Mouse (Mus musculus) MN1 (cell line): ENCODE results near the gene Dab1.
A peak's percentile ranks its signal among the peaks of the same experiment; 100 is the strongest.

Source experiments
- DNase-seq: peaks from one replicate; pipeline ENCODE4 v3.0.0-alpha.2; 2016; ENCODE audit warnings: low spot score

Gene Dab1

DNA sequence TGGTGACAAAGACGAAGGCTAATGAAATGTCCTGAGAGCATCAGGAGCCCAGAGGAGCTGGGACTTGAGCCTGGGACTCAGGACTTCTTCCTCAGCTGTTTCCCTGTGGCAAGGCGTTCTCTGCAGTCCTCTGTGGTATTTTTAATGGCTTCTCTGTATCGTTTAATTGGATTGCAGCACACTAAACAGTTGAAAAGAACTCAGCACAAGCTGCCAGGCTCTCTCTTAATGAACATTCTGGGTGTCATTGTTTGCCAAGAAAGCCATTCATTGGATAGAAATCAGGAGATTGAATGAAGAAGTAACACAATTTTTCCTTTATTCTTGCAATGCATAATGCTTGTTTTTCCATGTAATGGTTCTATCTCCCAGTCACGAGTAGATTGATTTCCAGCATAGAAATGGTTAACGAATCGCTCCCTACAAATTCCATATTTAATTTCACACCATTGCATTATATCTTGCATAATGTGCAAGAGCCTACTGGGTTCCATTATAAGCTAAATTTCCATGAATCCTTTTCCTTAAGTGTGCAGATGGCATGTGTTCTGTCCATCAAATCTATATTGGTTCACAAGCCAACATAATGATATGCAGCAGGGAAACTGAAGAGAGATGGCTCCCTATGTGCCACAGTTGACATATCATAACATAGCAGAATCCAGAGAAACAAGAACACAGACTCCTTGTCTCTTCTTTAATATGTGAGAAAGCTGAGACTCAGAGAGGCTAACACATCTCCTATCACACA is 650.4 kb downstream of the Dab1 start:
- no peak for DNase-seq

DNA sequence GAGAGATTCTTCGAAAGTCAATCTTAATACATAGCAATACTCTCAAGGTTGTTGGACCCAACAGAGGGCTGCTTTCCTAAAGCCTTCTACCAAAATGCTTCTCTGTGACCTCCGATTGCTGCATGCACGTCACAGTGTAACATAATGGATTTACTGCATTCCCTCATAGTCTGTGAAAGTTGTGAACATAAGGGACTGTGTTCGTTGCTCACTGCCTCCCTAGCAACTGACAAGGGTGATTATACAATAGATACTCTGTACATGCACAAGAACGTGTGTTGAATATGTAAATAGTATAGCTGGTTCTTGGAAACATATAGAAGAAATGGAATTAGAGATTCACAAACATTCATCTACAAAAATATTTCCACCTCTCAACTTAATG is 651.0 kb downstream of the Dab1 start:
- no peak for DNase-seq

DNA sequence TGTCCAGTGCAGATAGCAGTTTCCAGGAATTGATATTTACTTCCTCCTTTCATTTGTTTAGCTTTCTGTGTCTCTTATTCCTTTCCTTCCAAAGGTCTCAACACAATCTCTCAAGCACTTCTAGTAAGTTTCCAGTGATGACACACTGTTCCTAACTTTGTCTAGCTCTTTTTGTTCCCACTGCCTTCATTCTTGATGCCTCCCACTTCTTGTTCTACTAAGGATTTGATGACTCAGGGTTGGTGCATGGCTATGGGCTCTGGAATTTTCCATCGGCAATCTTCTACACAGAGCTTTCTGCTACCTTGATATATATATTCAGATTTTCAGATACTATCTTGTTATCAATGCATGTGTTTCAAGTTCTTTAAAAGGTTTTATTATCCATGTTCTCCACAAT is 656.1 kb downstream of the Dab1 start:
- no peak for DNase-seq

DNA sequence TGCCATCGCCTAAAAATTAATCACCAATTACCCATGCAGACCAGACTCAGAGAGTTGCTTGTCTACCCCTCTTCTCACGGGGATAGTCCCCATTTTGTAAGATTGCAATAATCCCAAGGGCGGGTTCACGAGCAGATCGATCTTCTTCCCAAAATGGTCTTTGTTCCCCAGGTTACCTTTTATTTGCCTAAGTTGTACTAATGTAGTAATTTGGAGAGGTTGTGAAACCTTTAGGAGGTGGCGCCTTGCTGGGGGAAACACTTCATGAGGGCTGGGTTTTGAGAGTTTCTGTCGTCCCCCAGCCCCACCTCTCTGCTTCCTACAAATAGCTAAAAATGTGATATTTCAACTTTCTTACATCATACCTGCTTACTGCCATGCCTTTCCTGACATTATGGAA is 657.8 kb downstream of the Dab1 start:
- DNase-seq = no peak

DNA sequence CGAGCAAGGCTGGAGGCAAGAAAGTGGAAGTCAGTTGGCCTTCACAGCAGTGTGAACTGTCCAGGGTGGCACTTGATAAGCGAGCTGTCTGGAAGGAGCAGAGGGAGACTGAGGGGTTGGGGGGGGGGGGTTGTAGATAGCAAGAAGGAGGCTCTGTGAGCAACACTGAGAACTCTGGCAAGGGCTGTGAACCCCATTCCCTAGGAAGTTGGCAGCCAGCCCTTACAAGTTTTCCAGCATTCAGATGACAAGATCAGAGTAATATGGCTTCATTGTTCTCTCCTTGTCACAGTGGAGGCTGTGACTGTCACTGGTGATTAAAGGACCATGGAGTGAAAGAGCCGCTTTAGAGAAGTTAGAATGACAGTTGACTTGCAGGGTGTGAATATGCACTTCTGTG is 662.4 kb downstream of the Dab1 start:
- DNase-seq = no peak

DNA sequence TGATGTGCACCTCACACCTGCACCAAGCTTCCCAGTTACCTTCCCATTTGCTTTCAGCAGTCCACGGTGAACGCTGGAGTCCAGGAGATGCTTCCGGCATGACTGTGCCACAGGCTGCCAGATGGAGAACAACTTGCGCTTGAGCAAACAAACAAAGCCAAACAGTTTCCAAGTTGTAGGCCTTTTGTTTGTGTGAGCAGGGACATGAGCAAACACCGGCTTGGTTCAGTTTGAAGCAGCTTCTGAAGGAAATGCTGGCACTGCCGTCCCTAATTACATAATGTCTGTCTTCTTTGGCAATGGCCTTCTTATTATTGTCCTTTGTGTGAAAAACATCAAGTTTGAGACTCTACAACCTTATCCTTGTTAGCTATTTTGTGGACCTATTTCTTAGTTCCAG is 664.7 kb downstream of the Dab1 start:
- no peak for DNase-seq

DNA sequence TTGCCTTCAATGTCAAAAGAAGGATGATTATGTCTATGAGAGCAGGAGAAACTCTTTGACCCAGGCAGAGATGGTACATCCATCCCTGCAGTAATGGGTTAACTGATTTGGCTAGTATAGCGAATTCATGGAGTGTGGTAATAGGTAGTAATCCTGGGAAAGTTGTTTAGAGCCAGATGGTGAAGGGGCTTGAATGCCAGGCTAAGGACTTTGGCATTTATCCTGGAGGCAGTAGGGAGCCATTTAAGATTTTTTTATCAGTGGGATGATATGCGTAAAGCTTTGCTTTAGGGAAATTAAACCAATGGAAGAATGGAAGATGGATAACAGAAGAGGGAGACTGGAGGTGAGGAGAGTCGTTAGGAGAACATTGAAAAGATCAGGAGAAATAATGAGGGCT is 669.2 kb downstream of the Dab1 start:
- no peak for DNase-seq

DNA sequence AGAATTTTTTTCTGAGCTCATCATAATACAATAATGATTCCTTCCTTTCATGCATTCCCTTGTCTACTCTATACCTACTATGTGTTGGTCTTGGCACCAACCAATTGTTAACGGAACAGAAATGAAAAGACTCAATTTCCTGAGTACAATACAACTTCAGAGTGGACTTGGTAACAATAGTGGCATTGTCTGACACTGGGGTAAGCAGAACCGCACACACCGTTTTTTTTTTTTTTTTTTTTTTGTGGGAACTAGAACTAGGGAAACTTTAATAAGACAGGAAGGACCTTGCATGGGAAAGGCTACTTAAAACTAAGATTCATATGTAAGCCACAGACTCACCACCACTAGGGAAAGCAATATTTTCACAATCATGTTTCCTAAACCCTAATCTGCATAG is 682.6 kb downstream of the Dab1 start:
- DNase-seq = no peak

DNA sequence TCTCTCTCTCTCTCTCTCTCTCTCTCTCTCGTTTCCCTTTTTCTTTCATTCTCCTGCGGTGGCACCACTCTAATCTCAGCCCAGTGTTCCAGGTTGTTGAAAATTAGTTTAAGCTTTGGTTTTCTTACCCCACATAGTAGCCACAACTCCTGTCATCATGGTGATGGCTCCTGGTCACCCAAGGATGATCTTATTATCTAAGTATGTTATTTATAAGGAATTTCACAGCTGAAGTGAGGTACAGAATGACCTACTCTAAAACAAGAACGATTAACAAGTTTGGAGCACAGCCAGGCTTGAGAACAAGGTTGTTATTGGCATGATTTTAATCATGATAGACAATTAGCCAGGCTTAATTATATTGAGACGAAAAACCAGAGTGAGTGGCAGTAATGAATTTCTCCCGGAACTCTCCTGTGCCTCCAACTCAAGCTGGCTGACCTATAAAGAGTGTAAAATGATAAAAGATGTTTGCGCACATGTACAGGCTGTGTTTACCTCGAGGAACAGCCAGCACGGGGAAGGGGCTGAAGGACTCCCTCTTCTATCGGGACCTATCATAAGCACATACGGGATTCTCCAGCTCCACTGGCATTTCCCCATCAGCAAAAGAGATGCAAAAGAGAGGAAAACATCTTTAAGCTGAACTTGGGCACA is 684.0 kb downstream of the Dab1 start:
- DNase-seq = peak; percentile 5

DNA sequence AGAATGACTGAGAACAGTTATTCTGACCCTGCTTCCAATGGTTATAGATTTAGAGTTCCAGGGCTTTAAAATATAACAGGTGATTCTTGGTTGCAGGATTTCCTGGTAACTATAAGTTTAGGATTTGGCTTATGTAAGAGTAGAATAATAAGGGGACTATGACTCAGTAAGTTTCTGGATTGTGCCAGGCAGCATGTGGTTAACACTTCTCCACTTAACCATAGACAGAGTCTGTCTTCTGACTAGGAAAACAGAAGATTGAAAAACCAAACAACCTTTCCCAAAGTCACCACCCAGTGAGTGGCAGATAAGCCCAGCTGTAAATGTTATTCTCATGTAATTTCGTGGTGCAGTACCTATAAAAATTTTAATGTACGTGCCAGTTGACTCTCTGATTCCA is 688.6 kb downstream of the Dab1 start:
- no peak for DNase-seq

DNA sequence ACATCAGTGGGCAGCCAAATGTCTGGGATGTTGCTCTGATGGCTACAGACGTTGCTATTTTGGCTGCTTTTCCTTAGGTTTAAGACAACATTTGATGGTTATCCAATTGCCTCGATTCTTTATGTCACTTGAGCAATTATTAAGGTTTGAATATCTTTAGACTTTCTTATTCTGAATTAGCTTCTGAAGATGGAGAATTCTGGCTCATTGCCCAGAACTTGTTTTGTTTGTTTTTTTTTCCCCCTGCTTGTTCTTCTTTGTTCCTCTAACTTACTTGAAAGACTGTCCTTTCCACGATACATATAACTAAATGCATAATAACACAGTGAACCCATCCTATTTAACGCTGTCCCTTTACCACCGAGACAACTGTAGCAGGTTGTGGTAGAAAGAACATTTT is 707.1 kb downstream of the Dab1 start:
- no peak for DNase-seq

DNA sequence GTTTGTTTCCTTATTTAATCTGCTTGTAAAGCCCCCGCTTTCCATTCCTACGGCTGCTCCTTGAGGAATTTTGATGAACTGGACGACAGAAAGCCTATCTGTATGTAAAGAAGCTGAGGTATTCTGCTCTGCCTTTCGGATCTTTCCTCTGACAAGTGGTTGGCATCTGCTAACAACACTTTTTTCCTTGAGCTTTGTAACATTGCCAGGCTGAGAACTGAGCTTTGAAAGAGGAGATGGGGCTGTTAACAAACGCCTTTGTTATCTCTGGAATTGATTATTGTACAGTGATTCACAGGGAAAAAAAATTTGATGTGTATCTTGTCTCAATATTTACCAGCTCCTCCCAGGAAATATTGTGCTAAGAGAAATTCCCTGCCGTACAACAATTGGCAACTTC is 712.7 kb downstream of the Dab1 start:
- DNase-seq = no peak

DNA sequence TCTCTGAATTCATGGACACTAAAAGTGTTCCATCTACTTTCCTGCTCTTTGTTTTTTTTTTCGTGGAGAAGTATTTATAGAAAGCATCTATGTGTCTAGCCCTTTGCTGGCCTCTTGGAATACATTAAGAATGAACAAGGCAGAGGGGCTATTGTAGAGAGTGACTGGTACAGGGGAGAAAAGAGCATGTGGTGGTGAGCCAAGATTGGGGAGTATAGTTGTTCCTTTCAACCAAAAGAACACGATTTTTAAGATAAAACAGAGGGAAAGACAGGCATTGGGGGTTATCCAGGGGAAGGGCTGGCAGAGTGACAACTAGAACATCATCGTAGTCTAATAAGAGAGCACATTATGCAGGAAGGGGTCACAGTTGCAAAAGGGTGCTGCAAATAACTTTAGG is 713.2 kb downstream of the Dab1 start:
- DNase-seq = no peak

DNA sequence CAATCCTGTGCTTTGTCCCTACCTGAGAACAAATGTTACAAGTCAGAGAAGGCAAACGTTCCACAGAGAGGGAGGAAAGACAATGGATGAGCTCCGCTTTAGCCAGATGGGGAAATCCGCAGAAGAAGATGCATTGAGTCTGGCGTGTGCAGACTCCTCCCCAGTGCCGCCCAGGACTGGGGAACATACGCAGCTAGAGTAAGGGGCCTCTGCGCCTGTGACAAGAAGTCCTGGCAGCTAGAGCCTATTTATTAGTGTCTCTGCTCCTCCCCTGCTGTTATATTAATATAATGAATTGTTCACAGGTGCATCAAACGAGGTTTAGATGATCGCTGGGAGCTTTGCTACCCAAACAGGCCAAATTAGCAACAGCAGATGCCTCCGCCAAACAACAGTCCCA is 718.1 kb downstream of the Dab1 start:
- DNase-seq = no peak

DNA sequence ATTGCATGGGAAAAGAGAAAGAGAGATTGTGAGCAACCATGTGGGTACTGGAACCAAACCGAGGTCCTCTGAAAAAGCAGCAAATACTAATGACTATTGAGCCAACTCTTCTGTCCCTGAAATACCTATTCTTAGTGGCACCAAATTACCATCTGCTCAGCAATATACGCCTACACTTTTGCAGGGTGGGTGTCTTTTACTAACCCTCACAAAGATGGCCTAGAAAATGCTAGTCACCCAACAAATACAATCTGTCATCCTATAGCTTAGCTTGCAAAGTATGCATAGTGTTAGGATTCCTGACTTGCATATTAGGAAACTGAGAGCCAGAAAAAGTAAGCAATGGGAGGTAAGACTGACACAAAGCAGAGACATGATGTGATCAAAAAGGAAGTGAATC is 719.2 kb downstream of the Dab1 start:
- no peak for DNase-seq

DNA sequence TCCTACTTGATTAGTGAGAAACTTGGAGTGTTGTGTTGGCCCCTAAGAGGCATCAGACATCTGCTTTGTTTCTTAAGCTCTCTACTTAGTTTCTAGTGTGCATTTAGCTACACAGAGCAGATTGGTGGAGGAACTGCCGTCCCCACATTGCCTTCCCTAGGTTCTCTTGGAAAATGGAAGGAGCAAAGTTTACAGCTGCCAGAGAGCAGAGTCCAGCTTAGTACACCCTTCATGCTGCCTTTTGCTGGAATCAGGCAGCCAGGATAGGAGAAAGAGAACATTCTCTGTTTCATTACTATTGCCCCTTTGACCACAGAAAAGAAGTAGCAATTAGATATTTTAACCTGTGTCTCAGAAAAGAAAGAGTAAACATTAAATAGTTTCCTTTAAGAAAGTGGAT is 742.2 kb downstream of the Dab1 start:
- no peak for DNase-seq

DNA sequence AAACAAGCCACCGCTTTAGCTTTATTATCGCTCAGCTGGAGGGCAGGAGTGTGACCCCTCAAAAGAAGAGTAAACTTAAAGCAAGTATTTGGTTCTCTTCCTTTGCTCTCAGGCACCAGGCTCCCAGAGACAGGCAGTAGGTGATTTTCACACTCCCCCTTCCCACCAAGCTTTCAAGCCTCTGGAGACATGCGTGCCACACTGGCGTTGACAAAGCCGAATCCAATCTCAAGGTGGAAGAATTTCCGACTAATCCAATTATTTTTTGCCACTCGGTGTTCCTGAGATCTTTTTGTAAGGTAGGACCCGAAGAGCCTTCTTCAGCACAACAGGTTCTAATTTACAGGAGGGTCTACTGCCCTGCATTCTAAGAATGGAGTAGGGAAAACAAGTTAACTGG is 747.3 kb downstream of the Dab1 start:
- DNase-seq = no peak

DNA sequence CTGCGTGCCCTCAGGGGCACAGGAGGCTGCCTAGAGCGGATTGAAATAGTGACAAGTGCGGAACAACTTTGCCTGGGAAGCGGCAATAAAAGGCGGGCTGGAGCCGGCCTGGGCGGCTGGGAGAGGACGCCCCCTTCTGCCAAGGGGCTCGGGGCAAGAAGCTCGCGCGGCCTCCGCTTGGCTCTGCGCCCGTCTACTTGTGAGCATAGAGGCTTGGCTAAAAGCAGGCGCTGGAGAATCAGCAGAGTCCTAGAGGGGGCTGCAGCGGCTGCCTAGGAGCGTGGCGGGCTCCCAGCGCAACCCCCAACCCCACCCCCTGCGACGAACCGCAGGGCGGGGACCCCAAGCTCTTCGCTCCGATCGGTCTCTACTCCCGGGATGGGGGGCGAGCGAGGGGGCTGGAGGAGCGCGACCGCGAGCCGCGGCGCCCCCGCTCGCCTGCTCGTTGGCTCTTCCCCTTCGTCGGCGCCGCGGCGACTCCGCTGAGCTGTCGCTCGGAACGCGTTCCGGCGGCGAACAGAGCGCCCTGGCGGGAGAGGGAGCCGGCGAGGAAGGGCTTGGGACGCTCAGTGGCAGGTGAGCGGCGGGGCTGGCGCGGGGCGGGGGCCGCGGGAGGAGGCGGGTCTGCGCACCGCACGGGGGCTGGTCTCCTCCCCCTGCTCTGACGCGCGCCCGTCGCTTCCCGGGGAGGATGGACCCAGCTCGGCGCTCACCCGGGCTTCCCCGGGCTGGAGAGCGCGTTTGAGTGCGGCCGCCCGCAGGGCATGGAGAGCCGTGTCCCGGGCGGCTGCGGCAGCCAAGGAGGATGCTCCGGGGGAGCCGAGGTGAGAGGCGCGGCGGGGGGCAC is 748.0 kb downstream of the Dab1 start:
- no peak for DNase-seq

DNA sequence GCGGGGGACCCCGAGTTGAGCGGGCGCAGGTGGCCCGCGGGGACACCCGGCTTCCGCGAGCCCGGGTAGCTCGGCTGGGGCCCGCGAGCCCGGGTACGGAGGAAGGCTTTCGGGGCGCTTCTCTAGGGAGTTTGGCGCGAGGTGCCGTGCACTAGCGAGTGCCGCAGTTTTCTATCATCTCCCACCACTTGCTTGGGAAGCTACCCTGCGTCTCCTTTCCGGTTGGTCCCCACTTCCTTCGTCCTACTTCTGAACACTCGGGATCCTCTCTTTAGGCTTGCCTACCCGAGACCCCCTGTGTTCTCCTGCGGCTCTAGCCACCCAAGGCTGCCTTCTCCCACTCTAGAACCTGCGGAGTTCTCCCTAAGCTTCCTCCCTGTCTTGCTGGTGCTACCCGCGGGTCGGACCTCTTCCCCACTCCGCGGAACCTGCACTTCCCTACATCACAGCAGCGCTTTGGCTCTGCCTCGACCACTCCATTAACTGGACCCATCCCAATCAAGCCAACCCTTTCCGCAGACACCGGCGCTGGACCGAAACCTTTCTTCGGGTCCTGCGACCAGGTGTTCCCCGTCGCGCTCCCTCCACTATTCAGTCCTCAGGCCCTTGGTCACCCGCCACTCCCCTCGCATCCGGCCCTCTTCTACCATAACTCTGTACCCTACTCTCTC is 748.7 kb downstream of the Dab1 start:
- no peak for DNase-seq

DNA sequence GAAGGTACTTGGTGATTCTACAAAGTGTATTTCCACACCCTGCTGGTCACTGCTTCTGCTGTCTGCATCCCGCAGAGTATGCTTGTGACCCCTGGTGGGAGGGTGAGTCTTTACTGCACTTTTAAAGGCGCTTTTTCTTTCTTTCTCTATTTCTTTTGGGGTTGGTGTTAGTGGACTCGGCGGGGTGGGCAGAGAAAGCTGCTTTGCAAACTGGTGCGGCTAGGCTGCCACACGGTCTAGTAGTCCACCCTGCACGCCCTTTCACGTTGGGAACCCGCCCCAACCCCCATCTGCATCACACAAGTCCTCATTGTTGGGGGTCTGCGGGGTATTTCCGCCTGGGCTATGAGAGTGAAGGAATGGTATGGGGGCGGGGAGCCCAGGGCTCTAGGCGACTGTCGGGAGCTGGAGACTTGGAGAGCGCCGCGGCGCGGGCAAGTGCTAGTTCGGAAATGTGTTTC is 749.4 kb downstream of the Dab1 start:
- DNase-seq = no peak

DNA sequence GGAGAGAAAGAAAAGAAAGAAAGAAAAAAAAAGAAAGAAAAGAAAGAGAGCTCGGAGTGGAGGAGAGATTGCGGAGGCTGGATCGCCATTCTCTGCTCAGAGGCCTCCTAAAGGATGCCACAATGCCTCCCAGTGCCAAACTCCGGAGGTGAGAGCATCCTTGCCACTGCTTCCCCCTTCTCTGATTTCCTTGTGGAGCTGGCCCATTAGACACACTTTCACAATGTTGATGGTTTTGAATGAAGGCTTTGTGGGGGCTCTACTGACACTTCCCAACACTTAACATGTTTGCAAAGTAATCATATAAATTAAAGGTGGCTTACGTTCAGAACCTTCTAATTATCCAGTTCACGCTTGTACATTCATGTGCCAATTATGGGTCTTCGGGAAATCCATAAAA is 749.9 kb downstream of the Dab1 start:
- DNase-seq = no peak

DNA sequence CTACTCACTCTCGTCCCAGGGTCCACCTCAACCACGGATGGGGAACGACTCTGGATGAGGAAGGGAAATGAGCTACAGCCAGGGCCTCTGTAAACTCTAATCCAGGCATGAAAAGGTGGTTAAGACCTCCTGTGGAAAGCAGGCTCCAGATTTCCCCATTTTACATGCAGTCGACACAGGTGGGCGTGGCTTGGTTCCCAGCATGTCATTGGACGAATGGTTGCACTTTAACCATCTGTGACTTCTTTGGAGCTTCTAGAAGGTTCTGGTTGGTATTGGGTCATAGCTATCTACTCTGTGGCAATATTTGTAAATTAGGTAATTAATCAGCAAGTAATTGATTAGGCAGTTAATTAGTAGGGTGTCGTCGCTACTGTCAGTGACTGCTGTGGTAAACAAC is 752.0 kb downstream of the Dab1 start:
- DNase-seq = no peak

DNA sequence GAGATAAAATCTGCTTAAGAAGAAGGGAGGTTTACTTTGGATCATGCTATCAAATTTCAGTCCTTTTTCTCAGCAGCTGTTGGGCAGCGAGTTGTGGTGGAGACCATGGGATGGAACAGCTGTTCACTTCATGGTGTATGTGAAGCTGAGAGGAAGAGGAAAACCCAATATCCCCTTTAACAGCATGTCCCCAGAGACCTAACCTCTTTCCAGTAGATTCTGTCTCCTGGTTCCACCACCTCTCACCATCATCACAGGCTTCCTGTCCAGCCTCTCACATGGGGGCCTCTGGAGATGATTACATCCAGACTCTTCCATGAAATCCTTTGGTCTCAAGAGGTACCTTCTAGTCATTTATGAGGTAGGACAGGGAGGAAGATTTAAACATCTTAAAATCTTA is 755.0 kb downstream of the Dab1 start:
- no peak for DNase-seq
